Mouse (Mus musculus) cerebellum, adult 8-10 months (tissue): ENCODE measurements around the gene Rbm10.

Experiments
- DNase-seq: peaks from one replicate; pipeline ENCODE4 v3.0.0; 2022

The Rbm10 gene

GRCm38 (mm10) chrX:20617176-20617902, at the start of gene Rbm10, which contains the start of gene Ndufb11:
TSS of gene Rbm10 (plus strand) at chrX:20617503.
TSS of gene Ndufb11 (minus strand) at chrX:20617619.
- DNase-seq: peak; percentile 76

DNA sequence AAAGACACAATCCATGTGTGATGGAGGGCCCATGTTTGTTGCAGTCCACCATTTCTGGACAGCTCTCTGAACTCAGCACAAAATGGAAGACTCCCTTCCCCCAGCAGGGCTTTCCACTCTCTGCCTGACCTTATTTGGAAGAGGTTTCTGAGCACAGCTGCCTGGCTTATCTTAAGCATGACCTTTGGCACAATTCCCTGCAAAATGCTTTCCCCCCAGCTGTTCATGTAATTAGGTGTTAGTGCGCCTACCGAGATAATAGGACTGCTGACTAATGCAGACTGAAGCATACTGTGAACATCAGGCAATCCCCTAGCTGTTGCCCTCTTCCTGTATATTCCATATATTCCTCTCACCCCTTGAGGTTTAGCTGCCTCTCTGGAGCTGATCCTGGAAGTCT, 46.3 kb upstream of the Rbm10 start:
- no peak for DNase-seq

DNA sequence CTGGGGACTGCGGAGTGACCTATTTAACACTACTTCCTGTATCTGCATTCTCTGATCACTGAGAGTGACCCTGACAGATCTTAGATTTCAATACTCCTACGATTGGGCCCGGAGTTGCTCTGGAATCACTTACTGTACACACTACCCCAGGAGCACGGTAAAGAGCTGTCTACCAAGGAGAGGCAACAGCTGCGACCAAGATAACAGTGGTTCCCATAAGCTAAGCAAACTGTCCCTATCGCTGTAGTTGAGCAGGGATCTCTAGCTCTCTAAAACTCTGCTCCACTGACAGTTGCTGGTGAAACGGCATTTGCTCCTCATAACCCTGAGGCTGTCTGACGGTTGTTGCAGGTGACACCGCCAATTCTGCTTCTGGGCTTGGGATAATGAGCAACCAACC, 44.6 kb upstream of the Rbm10 start:
- no peak for DNase-seq

GRCm38 (mm10) chrX:20573927-20574326, 43.4 kb upstream of the Rbm10 start:
- no peak for DNase-seq

GRCm38 (mm10) chrX:20587968-20588367, 29.3 kb upstream of the Rbm10 start:
- DNase-seq: no peak

DNA sequence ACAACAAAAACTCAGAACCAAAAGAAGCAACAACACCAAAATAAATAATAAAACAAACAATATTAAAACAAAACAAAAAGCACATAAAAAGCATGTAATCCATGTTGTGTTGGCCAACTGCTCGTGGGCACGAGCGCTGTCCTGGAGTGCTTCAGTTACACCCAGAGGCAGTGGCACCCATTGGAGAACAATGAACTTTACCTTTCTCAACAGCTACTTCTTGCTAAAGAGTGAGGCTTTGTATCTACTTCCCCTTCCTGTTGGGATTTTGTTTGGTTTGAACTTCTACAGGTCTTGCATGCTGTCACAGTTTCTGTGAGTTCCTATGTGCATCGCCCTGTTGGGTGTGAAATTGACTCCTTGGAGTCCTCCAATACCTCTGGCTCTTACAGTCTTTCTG, 8.8 kb upstream of the Rbm10 start:
- no peak for DNase-seq

GRCm38 (mm10) chrX:20616861-20617175, 485 bp upstream of the Rbm10 start:
- DNase-seq: no peak

DNA sequence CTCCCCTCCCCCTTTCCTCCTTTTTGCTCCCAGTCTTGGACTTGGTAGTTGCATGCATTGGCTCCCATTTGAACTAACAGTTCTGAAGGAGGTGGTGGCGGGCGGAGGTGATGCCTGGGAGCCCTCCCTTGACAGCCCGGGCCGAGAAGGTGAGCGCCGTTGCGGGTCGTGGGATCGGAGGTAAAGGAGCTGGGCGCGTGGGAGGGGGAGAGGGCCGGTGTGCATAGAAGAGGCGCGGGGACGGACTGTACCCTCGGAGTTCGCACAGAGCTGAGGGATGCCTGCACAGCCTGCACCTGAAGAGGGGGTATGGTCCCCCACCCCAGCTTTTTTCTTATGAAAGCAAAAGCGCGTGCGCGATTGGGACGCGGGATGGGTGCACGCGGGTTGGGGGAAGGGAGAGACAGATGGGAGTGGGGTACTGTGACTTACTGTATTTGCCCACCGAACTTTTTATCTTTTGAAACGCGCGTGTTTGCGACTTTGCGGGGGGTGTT, 648 bp downstream of the Rbm10 start:
- no peak for DNase-seq

- DNase-seq: no peak
Observed at GRCm38 (mm10) chrX:20638141-20638540, 20.8 kb downstream of the Rbm10 start.

- DNase-seq: no peak
Observed at GRCm38 (mm10) chrX:20644780-20645179, 27.5 kb downstream of the Rbm10 start.

GRCm38 (mm10) chrX:20657593-20657992, 40.3 kb downstream of the Rbm10 start:
- no peak for DNase-seq

DNA sequence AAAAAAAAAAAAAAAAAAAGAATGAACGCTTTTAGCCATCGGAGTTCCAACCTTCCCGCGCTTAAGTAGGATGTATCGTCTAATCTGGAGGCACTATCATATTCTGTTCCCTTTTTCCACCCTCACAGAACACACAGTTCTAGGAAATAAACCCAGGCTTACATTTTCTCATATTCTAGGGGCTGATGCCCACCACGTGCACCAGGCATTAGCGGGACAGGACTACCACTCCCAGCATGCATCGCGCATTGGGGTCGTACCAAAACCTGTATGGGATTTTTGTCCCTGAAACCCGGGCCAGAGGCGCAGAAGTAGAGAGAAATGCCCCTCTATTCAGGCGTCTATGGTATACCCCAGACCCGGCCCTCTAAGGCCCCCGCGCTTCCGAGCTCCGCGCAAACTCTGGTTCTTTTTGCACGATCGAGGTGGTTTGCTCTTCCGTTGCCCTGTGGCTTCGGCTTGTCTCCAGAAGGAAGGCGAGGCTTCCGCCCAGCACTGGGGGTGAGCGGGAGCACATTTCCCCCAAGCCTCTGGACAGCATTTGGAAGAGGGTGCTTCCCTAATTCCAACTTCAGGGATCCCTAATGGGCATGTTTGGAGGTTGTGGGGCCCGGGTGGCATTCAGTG, 40.8 kb downstream of the Rbm10 start, which contains the start of gene Uba1:
Gene Uba1 (plus strand): TSS at position 301 of the 627 bp plus-strand sequence.
- DNase-seq: peak; percentile 67

DNA sequence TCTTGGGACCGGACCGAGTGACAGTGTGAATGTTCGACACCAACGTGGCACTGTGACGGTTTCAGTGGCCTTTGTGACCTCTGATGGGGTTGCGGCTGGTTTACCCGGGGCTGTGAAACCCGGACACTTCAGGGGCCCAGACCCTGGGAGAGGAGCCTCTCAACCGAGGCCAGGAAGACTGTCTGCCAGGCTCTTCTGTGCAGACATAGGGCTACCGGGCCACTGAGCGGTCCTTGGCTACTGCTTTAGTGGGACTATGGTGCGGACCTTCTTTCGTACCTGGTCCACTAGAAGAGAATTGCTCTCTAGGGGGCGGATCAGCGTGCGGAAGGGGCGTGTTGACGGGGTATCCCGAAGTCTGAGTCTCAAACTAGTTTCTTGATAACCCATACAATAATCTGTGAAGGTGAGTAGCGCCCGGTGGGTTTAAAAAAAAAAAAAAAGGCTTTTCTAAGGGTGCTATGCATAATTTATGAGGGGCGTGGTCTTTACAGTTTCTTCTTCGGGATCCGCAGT, 41.6 kb downstream of the Rbm10 start:
- DNase-seq: peak; percentile 15

- DNase-seq: no peak
Observed at GRCm38 (mm10) chrX:20662317-20662715, 45.0 kb downstream of the Rbm10 start.

- peak; percentile 76 for DNase-seq
Observed at GRCm38 (mm10) chrX:20662716-20663443, 45.6 kb downstream of the Rbm10 start.

DNA sequence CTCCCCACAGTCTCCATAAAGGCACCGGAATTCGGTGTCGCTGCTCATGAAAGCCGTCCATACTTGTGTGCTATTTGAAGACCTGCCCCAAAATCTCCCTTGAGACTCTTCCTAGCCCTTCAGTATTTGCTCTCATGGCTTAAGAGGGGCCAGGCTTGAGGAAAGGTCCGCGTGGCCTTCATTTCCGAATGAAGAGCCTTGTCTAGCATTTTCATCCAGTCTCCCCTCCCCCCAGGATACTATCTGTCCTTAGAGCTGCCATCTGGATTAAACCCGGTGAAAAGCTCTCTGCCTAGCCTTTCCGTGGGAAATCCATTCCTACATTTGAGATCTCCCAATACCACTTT, 46.1 kb downstream of the Rbm10 start:
- DNase-seq: no peak

- peak; percentile 79 for DNase-seq
Observed at GRCm38 (mm10) chrX:20687519-20688067, 70.3 kb downstream of the Rbm10 start, which contains the start of gene Cdk16. TSS of gene Cdk16 (plus strand) at chrX:20687954.

- DNase-seq: peak; percentile 80
Observed at GRCm38 (mm10) chrX:20688068-20688547, 70.8 kb downstream of the Rbm10 start.

DNA sequence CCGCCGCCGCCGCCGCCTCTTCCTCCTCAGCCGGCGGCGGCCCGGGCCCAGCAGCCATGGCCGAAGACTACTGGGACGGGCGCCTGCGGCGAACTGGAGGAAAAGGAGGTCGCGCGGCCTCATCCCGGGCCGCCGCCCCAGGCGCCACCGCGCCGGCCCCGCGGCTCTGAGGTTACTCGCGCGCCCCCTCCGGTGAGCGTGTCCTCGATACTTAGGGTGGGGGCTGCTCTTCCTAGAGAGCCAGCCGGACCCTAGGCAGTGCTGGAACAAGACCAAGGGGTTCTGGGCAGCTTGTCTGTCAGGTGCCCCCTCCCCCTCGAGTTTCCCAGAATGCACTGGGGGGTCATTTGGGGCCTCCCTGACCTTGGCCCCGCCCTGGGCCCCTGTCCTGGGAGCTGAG, 71.3 kb downstream of the Rbm10 start:
- peak; percentile 62 for DNase-seq

DNA sequence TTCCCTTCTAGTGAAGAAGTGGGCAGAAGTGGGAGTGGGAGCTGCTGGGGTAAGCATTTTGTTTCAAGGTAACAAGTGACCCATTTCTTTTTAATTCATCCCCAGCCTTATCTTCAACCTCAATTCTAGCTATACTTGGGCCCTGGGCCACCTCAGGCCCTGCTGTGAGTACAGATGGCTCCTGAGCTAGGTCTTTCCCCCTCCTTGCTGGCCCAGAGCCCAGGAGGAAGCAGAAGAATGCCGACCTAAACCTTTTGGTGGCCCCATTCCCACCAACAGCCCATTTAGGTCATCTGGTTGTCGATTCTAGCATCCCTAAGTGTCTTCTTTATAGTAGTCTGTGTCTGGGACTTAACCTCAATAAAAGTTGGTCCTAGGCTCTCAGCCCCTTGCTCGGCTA, 74.3 kb downstream of the Rbm10 start:
- DNase-seq: peak; percentile 58

DNA sequence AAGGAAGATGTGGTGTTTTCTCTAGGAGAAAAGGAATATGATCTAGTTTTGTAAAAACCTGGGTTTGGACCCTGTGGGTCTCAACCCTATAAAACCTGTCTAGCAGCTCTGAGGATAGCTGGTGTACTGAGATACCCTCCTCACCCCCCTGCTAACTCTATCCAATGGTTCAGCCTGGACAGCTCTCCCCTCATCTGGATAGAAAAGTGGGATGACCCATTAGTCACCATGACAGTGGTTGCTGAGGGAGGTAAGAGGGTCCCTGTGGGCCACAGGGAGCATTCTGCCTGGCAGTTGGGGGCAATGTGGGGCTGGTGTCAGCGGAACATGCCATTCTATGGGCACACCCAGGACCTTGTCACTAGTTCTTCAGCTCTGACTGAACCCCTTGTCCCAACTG, 75.3 kb downstream of the Rbm10 start:
- DNase-seq: no peak

GRCm38 (mm10) chrX:20695842-20696241, 78.5 kb downstream of the Rbm10 start:
- DNase-seq: no peak
